Mouse (Mus musculus): ENCODE results near the gene Psmb1.
"Not testable (repeated sequence)": the region's sequence is repeated elsewhere in the genome, so short reads cannot be mapped to it uniquely, and the experiment has no call there.

The Psmb1 gene

DNA sequence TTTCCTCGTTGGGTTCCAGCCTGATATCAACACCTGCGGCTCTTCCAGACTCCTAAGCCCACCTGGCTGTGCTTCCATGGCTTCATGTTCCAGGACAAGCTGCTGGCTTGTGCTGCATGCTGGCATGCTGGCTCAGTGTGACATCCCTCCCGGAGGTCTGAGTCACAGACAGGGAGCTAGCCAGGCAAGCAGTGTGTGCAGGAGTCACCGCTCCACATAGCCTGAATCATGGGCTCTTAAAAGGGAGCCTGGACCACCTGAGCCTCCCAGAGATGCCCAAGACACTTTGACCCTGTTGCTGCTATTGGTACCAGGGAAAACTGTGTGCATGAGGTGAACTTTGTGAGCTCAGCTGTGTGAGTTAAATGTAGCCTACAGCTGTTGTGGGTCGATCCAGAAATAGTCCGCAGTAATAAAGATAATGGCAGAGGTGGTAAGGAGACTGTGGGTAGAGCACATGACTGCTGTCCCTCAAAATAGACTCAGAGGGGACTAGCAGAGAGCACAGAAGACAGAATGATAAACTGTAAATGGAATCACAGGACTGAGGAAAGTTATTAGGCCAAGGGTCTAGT lies 37.5 kb downstream of the Psmb1 start:
- DNase-seq (ENCODE audit: low read depth, low spot score) = no peak

DNA sequence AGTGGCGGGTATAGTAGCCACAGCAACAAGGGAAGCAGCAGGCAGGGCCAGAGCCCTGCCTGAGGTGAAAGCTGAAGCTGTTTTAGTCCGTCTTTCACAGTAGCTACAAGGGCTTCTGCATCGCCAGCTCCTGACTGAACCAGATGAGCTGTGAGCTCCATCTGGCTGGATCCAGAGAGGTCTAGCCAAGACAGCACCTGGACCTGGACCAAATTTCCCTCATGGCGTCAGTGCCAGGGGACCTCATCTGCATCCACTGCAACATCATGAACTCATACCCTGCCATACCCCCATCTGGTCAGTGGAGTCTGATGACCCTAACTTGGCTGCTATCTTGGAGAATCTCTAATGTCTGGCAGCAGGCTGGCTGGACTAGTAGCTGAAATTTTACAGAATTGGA lies 39.8 kb downstream of the Psmb1 start:
- DNase-seq (ENCODE audit: low read depth, low spot score) = no peak

DNA sequence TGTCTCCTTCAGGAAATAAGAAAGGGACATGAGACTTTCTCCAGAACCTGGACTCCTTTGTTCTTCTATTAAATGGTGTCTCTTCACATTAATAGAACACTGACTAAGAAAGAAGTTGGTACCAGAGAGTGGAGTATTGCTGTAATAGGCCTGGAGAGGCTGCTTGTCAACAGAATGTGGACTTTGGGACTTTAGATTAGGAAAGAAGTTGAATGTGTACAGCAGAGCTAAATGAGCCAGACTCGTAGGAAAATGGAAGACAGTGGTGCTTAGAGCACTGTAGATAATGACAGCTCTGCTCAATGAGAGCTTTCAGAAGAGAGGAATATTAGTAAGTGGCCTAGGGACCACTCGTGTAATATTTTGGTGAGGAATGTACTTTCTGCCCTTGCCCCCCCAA lies 43.0 kb downstream of the Psmb1 start:
- no peak for DNase-seq (ENCODE audit: low read depth, low spot score)

DNA sequence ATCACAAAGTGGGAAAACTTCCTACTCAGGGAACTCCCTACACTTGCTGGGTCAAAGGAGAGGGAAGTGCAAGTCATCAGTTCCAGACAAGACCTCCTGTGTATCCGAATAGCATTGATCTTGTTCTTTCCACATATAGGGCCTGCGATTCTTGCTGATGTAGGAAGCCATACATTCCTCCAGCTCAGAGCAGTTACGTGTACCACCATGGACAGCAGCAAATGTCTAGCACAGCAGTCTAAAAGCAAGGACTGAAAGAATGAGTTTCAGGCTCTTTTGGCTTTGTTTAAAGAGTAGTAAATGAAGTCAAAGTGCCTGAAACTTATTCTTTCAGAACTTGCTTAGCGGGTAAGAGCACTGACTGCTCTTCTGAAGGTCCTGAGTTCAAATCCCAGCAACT lies 44.3 kb downstream of the Psmb1 start:
- DNase-seq (ENCODE audit: low read depth, low spot score) = no peak

DNA sequence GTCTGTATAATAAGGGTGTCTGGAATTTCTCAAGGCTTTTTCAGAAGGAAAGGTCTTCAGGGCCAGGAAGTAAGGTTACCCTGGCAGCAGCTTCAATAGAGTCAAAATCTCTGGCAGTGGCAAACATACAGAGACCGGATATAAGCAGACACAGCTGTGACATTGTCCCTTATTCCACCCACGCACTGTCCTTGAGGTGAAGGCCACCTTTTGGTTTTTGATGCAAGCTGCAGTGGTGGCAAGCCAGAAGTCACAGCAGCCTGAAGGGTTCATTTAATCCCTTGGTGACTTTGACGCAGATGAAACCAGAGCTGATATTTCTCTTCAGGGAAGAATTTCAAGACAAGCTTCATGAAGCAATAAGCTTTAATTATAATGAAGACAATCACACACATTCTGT lies 49.9 kb downstream of the Psmb1 start:
- no peak for DNase-seq (ENCODE audit: low read depth, low spot score)

DNA sequence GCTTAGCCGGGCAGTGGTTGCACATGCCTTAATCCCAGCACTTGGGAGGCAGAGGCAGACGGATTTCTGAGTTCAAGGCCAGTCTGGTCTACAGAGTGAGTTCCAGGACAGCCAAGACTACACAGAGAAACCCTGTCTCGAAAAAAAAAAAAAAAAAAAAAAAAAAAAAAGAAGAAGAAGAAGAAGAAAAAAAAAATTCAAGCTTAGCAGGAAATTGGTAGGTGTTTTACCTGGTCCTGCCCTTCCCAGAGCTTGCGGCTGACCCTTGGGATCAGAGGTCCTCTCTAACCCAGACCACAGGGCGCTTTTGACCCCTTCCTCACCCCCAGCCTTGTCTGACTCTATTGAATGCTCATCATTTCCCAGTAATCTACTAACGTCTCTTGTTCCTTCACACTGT lies 50.4 kb downstream of the Psmb1 start:
- DNase-seq (ENCODE audit: low read depth, low spot score) = not testable (repeated sequence)

DNA sequence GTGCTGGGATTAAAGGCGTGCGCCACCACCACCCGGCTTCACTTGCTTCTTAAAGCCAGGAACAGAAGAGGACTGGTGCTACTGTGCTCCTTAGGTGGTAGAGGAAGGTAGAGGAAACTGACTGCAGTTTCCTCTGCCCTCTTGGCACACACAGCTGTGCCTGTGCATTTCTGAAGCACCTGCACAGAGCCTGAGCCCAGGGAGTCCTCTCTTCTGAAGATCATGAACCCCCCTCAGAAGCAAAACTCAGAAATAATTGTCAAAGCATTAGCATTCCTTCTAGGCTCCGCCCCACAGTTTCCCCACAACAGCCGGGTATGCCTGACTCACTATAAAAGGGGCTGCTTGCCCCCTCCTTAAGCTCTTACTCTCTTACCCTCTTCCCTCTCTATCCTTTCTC lies 51.7 kb downstream of the Psmb1 start:
- DNase-seq (ENCODE audit: low read depth, low spot score) = no peak

DNA sequence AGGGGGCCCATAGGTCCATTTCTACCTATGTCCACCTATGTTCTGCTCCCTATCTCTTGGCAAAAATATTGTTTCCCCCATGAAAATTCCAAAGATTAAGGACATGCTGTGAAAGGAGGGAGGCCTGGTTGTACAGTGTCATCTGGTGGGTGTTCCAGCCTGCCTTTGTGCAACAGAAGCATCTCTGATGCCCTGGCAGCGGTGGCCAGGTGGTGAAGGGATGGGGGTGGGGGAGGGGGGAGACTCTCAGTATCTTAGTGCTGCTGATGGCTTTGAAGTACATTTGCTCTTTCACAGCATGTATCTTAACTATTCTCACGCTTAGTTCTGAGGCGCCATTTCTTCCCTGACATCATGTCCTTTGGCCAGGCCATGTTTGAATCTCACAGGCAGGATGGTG lies 54.1 kb downstream of the Psmb1 start:
- no peak for DNase-seq (ENCODE audit: low read depth, low spot score)

DNA sequence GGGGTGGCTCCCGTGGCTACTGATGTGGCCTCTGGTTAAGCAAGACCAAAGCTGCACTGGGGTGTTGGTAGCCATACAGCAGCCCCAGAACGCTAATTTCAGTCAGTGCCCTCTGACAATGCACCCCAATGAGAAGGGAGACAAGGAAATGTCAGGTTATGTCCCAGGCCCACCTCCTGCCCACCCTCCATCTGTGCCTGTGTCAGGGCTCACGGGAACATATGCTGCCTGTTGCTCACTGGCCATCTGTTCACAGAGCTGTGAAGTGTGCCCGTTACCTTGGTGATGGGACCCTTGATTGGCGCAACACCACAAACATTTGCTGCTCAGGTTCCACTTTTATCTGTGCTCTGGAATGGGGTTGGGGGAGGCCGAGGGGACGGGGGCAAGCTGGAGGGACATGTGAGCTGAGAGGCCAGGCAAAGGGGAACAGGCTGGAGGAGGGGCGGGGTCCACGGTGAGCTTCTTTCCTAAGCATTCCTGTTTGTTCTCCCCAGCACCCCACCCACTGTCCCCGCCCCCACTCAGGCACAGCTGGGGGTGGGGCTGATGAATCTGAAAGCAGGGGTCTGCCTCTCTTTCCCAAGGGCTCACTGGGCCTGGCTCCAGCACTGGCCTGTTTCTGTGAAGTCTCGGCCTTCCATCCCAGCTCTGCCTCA lies 59.0 kb downstream of the Psmb1 start:
- DNase-seq (ENCODE audit: low read depth, low spot score) = no peak

DNA sequence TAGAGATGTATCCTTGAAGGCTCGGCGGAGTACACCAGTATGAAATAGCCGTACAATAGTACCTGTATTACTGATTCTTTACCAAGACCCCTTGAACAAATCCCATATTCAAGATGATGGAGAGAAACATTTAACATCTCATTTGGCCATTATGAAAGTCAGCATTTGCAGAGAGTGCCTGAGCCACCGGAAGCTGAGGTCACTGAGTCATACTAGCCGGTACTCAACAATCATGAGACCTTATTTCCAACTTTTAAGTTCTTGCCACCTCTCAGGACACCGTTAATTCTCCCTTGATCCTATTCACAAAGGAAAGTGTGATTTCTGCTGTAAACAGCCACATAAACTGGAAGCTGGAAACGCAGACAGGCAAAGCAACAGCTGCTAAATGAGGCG lies 59.5 kb downstream of the Psmb1 start:
- DNase-seq (ENCODE audit: low read depth, low spot score) = no peak

DNA sequence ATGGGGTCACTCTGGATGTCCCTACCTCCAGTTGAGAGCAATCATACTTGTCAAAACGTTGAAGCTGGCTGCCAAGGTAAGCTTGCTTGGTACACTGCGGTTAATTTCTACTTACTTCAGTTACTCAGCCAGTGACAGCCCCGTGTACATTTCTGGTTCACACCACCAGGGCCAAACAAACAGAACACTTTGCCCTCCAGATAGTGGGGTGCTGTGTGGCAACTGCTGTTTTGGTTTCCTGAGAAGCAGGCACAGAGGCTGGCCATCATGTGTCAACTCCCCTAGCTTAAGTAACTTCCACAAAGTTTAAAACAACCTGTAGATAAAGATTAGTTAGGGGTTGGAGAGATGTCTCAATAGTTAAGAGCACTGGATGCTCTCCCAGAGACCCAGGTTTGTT lies 64.8 kb downstream of the Psmb1 start:
- no peak for DNase-seq (ENCODE audit: low read depth, low spot score)

DNA sequence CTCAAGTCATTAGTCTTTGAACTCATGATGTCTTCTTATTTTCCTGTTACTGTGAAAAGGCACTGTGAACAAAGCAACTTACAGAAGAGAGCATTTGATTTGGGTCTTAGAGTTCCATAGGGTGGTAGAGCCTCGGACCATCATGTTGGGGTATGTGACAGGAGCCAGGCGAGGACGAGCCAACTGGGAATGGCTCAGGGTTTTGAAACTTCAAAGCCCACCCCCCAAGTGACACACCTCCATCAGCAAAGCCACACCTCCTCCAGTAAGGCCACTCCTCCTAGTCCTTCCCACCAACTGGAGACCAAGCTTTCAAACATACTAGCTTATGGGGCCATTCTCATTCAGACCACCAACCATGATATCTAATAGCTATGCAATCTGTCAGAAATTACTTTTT lies 67.5 kb downstream of the Psmb1 start:
- no peak for DNase-seq (ENCODE audit: low read depth, low spot score)

DNA sequence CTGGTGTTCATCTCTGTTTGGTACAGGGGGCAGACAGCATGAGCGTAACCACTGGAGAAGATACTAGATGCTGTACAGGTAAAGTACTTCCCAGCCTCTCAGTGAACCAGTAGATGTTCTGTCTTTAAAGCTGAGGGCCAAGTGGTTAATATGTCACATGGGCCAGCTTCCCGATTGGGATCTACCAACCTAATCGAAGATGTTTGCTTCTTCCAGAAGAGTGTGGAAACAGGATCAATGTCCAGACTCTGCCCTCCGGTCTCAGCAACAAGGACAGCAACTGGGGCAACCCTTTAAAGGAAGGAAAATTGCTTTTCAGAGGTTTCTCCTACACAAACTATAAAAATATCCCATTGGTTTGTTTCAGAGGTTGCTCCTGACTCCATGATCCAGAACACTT lies 68.0 kb downstream of the Psmb1 start:
- no peak for DNase-seq (ENCODE audit: low read depth, low spot score)

DNA sequence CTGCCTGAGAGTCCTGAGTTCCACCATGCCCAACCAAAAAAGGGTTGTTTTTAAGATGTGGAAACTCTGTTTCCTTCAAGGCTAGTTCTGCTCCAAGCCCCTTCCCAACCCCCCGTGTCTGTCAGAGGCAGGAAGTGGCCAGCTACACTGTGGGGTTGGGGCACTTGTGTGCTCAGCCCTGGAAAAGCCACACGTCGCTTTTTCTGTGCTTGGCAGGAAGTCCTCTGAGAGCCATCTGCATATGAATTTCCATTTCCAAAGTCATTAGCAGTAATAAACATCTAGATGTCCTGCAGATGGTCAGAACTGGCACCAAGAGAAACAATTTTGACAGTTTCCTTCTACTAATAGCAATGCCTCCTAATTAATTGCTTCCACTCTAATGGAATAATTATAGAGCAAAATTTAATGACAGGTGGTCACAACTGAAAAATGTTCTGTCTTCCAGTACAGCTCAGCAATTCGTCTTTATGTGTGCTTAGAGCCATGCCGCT lies 68.5 kb downstream of the Psmb1 start:
- DNase-seq (ENCODE audit: low read depth, low spot score) = no peak

DNA sequence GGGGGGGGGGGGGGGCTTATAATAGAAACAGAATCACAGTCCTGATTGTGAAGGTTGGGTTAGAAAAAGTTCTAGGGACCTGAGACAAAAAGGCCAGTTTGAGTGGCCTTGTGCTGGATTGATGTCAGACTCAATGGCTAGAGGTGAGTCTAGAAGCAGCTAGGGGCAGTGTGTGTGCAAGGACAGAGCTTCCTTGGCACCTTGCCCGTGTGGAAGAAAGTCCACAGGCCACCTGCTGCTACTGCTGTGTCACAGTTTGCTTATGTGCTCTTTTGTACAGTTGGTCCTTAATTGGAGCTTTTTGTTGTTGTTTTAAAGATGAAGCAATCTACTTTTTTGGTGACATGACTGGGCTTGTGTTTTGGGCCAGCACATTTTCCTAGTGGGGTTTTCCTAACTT lies 69.6 kb downstream of the Psmb1 start:
- DNase-seq (ENCODE audit: low read depth, low spot score) = no peak

DNA sequence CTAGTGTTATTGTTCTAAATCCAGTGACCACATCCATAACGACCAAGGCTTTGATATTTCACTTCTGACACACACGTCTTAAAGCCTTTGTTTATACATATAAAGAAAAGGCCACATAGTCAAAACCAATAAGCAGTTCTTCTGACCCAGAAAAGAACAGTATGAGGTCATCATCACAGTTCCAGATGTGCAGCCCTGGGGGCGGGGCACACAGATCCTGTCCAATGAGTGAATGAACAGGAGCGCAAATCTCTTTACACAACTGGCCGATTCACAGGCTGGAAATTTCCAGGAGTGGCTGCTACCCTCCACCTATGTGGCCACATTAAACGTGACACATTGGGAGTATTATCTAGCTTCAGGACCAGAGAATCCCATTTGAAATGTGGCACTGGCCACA lies 70.1 kb downstream of the Psmb1 start:
- DNase-seq (ENCODE audit: low read depth, low spot score) = no peak

DNA sequence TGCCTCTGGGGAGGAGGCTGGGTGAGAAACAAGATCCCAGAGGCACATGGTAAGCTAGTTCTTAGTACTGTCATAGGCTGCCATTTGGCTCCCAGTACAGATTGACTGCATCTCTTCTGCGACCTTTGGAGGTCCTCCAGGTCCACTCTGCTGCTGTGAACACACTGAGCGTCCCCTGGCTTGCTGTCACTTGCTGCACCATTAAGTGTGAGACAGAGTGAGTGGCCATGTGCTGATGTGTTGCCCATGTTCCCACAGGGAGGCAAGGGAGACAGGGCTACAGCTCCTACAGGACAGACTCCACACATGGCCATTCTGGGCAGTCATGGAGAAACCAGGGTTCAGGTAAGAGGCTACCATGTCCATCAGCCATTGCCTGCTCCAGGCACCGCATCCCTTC lies 73.6 kb downstream of the Psmb1 start:
- no peak for DNase-seq (ENCODE audit: low read depth, low spot score)

Data from c-Kit-negative CD71-positive TER-119-positive erythroid progenitor cells, embryonic 14.5 days (primary cell).